Mouse (Mus musculus) erythroblast, embryonic 14.5 days (primary cell): ENCODE measurements at regions not wholly inside any gene's neighbourhood (a gene's known extent, or its start where the extent isn't known, plus 50 kb on each side); places are given as distances from the start of the nearest gene placed in this dataset.

ENCODE experiments used
- GATA1 ChIP-seq: IDR thresholded peaks from 2 replicates; pipeline ENCODE4 v1.6.1; 2012; ENCODE audit warnings: low read length, inconsistent platforms, mixed read lengths
- TAL1 ChIP-seq: IDR thresholded peaks from 3 replicates; pipeline ENCODE4 v1.6.1; 2012; ENCODE audit warnings: low read length, inconsistent platforms, mixed read lengths

DNA sequence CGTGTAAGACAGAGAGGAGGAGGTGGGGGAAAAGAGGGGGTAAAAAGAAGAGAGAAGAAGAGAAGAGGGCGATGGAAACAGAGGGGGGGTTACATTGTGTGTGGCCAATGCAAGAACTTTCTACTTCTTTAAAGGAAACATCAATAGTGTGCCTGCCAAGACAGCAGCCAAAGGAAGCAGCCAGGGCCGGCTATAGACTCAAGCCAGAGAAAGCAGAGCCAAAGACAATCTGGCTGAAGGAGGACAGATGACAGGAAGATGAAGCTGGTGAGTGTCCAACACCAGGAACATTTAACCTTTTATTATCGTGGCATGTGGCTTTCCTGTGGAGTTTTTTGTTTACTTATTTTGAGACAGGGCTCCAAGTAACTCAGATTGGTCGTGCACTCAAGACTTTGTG lies 152.1 kb upstream of the Jmjd1c start:
- TF ChIP-seq TAL1 = no peak
- TF ChIP-seq GATA1 = no peak
